Mouse (Mus musculus) urinary bladder, postnatal 36 days (tissue): ENCODE measurements around the gene Gm14434.
"Not testable (repeated sequence)": the region's sequence is repeated elsewhere in the genome, so short reads cannot be mapped to it uniquely, and the experiment has no call there.

ENCODE experiments used
- DNase-seq, 2 experiments: peaks; one replicate each; pipeline ENCODE4 v3.0.0; 2022; ENCODE audit warnings: low spot score in 2 of 2, mixed read lengths in 1 of 2

Gene Gm14434

GRCm38 (mm10) chr2:176486683-176487082 is at the start of gene Gm14434:
TSS of gene Gm14434 (minus strand) at chr2:176486783.
- not testable (repeated sequence) for DNase-seq

- not testable (repeated sequence) for DNase-seq
These were observed 34.2 kb upstream of the Gm14434 start, which contains the start of gene Zfp967 for GRCm38 (mm10) chr2:176520756-176521155. TSS of gene Zfp967 (plus strand) at chr2:176521056.

- not testable (repeated sequence) for DNase-seq
These were observed 63.3 kb downstream of the Gm14434 start, which contains the start of gene Gm14435 for GRCm38 (mm10) chr2:176423294-176423693. TSS of gene Gm14435 (plus strand) at chr2:176423594.
